Mouse (Mus musculus) adrenal gland, postnatal 25 days (tissue): ENCODE data around the gene Pex11b. TPM values are rescaled to one million over a fixed set of nuclear protein-coding genes. Genes with fewer than 3 reads are reported as not detected.
A peak's percentile ranks its signal among the peaks of the same experiment; 100 is the strongest.
"Not testable (repeated sequence)": the region's sequence is repeated elsewhere in the genome, so short reads cannot be mapped to it uniquely, and the experiment has no call there.

Experiments
- DNase-seq: peaks from one replicate; pipeline ENCODE4 v3.0.0; 2021; ENCODE audit warnings: mixed read lengths
- total RNA-seq: library from RNA; stranded (reverse); gene quantifications from 2 replicates; pipeline ENCODE4 v1.2.3, GENCODE M21; 2021

Gene Pex11b
- total RNA-seq, 1 experiment from 2014 or later: 58.7 TPM

GRCm38 (mm10) chr3:96675171-96675570 is 40.0 kb downstream of the Pex11b start:
- no peak for DNase-seq

DNA sequence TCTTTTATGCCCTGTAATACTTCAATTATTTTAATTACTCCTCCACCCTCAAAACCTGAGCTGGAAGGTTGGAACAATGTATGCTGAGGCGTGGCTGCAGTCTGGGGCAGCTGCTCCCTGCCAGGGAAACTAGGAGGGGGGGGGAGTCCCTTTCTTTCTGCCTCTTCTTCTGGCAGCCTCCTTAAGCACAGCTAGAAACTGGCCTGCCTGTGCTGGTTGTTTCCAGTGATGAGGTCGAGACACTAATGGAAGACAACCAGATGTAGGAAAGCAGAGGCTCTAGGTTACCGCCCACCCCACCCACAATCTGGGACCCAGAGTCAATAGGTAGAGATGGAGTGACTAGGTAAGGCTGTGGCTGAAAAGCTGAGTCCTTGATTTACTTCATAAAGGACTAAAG is 40.5 kb downstream of the Pex11b start:
- no peak for DNase-seq

DNA sequence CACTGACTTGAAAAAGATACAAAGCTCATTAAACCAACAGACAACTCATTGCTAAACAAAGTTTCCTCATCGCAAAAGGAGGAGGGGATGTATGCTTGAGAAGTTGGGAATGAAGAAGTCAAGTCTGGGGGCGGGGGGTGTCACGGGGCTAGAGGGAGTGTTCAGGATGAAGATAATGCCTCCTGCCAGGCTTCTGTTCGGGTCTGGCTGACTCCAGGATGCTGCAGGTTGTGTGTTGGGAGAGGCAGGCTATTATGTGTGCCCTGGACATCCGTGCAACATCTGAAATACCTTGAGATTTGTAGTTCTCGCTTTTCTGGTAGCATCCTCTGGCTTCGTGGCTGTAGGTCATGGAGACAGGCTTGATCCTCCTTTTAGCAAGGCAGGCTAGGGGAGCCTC is 43.3 kb downstream of the Pex11b start:
- no peak for DNase-seq

DNA sequence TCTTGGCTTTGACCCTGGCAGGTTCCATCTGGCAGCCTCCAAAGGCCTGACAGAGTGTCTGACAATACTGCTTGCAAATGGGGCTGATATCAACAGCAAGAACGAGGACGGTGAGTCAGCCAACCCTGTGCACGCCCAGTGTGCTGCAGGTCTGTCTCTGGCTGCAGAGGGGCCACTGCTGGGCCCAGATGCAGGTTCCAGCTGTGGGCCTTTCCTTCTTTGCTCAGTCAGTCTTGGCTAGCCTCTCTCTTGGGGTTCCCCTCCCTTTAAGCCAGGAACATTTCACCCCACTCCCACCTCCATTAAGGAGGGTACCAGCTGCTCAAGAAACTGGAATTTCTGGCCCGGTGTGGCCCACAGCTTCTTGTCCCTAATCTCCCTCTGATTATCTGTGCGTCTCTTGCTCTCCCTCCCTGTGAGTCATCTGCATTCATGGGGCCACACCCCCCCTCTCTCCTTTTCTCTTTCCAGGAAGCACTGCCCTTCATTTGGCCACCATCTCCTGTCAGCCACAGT is 44.0 kb downstream of the Pex11b start:
- DNase-seq: peak; percentile 55

- DNase-seq: no peak
These were observed 45.2 kb downstream of the Pex11b start for GRCm38 (mm10) chr3:96680269-96680956.

GRCm38 (mm10) chr3:96683496-96683895 is 48.3 kb downstream of the Pex11b start:
- no peak for DNase-seq

DNA sequence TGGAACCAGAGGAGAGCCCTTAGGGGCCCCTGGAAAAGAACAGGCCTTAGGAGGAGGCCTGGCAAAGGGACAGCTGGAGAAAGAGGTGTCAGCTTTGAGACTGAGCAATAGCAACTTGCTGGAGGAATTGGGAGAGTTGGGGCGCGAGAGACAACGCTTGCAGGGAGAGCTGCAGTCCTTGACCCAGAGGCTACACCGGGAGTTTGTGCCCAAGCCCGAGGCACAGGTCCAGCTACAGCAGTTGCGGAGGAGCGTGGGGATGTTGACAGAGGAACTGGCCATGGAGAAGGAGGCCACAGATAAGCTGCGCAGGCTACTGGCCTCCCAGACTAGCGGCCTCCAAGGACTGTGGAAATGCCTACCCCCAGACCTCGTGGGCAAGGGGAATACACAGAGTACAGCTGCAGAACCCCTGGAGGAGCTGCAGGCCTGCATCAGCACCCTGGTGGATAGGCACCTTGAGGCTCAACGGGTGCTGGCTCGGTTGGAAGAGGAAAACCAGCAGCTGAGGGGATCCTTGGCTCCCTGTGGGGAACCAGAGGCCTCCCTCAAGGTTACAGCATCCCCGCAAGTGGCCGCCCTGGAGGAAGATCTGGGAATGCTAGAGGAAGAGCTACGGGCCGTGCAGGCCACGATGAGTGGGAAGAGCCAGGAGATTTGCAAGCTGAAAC is 49.1 kb downstream of the Pex11b start:
- DNase-seq: peak; percentile 39

GRCm38 (mm10) chr3:96684822-96685156 is 49.6 kb downstream of the Pex11b start:
- no peak for DNase-seq

DNA sequence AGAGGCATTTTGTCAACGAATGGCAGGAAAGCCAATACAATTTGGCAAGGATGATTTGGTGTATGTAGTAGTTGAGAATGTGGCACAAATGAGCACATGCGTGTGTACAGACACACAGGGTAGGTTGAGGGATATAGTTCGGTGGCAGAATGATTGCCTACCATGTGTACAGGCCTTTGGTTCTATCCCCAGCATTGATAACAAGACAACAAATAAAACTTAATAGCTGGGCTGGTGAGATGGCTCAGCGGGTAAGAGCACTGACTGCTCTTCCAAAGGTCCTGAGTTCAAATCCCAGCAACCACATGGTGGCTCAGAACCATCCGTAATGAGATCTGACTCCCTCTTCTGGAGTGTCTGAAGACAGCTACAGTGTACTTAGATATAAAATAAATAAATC is 50.9 kb downstream of the Pex11b start:
- not testable (repeated sequence) for DNase-seq

GRCm38 (mm10) chr3:96688854-96689253 is 53.7 kb downstream of the Pex11b start:
- DNase-seq: no peak

DNA sequence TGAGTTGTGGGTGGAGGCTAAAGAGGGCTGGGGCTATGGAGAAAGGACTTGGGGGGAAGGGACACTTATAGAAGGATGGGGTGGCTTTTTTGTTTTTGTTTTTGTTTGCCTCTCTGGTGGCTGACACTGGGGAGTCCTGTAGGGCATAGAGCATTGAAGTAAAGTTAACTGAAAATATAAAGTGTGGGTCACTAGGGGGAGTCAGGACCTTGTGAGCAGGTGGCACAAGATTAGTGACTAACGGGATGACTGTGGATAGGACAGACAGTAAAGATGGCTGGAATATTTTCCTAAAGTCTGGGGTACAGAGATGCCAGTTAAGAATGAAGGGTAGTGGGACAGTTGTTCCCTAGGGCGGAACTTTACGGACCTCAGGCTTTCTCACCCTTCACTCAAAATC is 55.1 kb downstream of the Pex11b start:
- DNase-seq: no peak

- no peak for DNase-seq
These were observed 57.3 kb downstream of the Pex11b start for GRCm38 (mm10) chr3:96692506-96692905.

DNA sequence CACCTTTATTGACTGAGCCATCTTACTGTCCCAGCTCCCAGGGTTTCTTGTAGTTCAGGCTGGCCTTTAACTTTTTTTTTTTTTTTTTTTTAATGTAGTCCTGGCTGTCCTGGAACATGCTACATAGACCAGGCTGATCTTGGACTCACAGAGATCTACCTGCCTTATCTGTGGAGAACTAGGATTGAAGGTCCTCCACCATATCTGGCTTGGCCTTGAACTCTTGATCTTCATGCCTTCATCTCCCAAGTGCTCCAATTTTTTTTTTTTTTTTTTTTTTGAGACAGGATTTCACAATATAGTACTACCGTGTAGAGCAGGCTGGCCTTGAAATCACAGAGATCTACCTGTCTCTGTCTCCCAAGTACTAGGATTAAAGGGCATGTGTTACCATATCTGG is 58.4 kb downstream of the Pex11b start:
- no peak for DNase-seq

Other genes starting within 250 kb of the Pex11b start
- gene BC107364, start 183.1 kb upstream of the Pex11b start, total RNA-seq: not detected in 2 replicates
- not detected in 2 replicates for gene Hfe2, start 110.2 kb upstream of the Pex11b start, total RNA-seq
- gene Txnip, start 77.4 kb upstream of the Pex11b start, total RNA-seq: 421 and 586 TPM in 2 replicates
- gene Gm16253, start 58.4 kb upstream of the Pex11b start, total RNA-seq: not detected in 2 replicates
- 37.7 and 44.9 TPM in 2 replicates for gene Polr3gl, start 41.2 kb upstream of the Pex11b start, total RNA-seq
- 0.71 and 0.97 TPM in 2 replicates for gene Ankrd34a, start 38.7 kb upstream of the Pex11b start, total RNA-seq
- 32.9 and 50.0 TPM in 2 replicates for gene Lix1l, start 34.2 kb upstream of the Pex11b start, total RNA-seq
- gene Rbm8a, start 5.4 kb upstream of the Pex11b start, total RNA-seq: 72.9 and 97.5 TPM in 2 replicates
- 0.55 and 0.71 TPM in 2 replicates for gene Gm42957, start 98 bp downstream of the Pex11b start, total RNA-seq
- gene Itga10, start 10.2 kb downstream of the Pex11b start, total RNA-seq: 1.9 and 2.0 TPM in 2 replicates
- 2.3 and 3.2 TPM in 2 replicates for gene Ankrd35, start 34.8 kb downstream of the Pex11b start, total RNA-seq
- gene Pias3, start 61.0 kb downstream of the Pex11b start, total RNA-seq: 27.6 and 33.1 TPM in 2 replicates
- 0.67 TPM in 1 of 2 replicates, not detected in the other for gene Nudt17, start 73.2 kb downstream of the Pex11b start, total RNA-seq
- gene Polr3c, start 92.3 kb downstream of the Pex11b start, total RNA-seq: 27.5 and 32.4 TPM in 2 replicates
- gene Rnf115, start 92.3 kb downstream of the Pex11b start, total RNA-seq: 36.7 and 37.2 TPM in 2 replicates
- 1.00 TPM in 1 of 2 replicates, not detected in the other for gene Pdzk1, start 193.9 kb downstream of the Pex11b start, total RNA-seq
- gene Cd160, start 194.0 kb downstream of the Pex11b start, total RNA-seq: not detected in 2 replicates